Mouse (Mus musculus) duodenum, adult 2 months (tissue): ENCODE measurements around the gene Gm13271. TPM values are rescaled to one million over a fixed set of nuclear protein-coding genes. Genes with fewer than 3 reads are reported as not detected.

ENCODE experiments used
- polyA plus RNA-seq: library from polyadenylated mRNA; depleted of rRNA; stranded (reverse); fragments of >200 nt; gene quantifications from 2 replicates; pipeline ENCODE4 v1.2.3, GENCODE M21; 2012; ENCODE audit warnings: low replicate concordance; rRNA removed

Gene Gm13271
- polyA plus RNA-seq, result not detected in 2 replicates

DNA sequence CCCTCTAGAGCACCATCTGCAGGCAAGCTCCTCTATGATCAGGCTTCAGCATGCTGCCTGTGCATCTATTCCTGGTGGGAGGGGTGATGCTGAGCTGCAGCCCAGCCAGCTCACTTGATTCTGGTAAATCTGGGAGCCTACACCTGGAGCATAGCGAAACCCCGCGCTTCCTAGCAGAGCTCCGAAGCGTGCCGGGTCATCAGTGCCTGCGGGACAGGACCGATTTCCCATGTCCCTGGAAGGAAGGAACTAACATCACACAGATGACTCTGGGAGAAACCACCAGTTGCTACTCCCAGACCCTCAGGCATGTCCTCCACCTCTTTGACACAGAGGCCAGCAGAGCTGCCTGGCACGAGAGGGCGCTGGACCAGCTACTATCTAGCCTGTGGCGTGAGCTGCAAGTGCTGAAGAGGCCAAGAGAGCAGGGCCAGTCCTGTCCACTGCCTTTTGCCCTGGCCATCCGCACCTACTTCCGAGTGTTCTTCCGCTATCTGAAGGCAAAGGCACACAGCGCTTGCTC lies at the start of gene Gm13271:
Gene Gm13271 (plus strand): TSS at position 51 of the 523 bp plus-strand sequence.

DNA sequence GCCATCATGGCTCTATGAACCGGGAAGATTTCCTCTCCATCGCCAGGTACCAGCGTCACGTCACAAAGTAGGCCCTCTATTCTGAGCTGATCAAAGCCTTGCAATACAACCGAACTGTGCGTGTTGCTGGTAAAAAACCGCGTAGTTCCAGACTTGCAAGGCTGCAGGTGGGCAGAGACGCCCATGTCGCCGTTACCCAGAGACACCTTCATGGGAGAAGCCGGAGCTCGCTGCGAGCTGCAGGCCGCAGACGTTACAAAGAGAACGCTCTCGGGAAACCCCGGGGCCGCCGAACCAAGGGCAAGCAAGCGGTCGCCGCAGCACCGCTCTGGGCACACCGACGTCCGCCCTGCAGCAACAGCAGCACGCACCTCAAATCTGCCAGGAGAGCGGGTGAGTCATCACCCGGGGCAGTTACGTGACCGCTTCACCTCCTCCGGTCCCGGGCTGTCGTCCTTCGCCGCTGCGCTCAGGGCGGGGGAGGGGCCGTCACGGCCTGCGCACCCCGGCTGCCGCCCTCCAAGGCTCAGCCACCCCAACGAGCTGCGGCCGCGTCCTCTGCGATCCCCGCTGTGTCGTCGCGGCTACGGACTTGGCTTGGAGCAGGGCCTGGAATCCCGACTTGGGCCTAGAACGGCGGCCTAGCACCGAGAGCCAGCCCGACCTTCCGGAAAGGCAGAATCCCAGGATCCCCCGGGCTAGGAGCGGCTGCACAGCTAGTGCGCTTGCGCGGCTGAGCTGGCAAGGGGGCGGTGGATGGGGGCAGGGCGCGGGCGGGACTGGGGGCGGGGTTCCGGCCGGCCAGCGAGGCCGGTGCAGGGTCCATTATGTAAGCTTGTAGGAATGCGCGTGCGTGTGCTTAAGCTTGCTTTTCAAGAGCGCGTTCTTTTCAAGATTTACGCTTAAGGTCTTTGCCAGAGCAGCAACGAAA lies 32.6 kb upstream of the Gm13271 start, which contains the start of the genes Gm26566 and Klhl9:
Gene Gm26566 (plus strand): TSS at position 15 of the 931 bp plus-strand sequence.
Gene Klhl9 (minus strand): TSS at position 675 of the 931 bp plus-strand sequence.

DNA sequence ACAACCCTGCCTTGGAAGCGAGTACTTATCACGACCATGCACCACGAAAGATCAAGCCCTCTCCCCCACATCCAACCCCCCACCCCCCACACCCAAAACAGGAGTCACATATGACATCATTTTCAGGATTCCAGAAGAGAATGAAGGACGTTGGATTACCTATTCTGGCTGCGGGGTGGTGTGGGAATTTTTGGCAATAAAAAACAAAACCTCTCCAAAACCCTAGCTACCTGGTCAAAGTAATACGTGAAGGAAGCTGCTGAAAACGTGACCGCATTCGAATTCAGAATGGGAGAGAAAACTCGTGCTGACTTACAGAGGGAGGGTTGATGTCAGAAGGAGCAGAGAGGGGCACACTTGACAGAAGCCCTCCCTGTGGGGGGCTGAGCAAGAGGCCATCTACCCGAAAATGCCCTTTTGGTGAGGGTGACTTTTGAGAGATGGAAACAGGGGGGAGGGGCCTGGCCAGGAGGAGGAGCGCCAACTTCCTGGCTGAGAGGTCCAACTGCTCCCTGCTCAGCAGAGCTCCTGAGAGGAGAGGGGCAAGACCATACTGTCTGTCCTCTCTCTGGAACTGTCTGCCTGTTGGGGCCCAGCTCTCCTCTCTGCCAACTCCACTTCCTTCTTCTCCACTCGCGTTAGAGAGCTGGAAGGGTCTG lies 5.1 kb downstream of the Gm13271 start, which contains the start of gene Gm13283:
Gene Gm13283 (plus strand): TSS at position 510 of the 659 bp plus-strand sequence.

DNA sequence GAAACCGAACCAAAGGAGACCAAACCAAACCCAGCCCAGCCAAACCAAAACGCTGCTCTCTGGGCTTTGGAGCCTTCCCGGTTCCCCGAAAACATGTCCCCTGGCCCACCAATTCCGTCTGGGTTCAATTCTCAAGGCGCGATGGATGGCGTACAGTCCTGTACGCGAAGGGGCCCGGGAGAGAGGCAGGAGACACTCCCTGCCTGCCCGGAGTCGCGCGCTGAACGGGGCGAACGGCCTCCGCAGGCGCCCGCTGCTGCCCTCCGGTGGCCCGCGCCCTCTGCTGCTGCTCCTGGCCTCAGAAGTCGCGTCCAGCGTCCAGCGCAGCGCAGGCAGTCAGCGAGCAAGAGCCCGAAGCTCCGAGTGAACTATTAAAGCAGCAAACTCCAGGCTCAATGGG lies 18.9 kb downstream of the Gm13271 start, which contains the start of gene Gm13290:
Gene Gm13290 (plus strand): TSS at position 301 of the 400 bp plus-strand sequence.

DNA sequence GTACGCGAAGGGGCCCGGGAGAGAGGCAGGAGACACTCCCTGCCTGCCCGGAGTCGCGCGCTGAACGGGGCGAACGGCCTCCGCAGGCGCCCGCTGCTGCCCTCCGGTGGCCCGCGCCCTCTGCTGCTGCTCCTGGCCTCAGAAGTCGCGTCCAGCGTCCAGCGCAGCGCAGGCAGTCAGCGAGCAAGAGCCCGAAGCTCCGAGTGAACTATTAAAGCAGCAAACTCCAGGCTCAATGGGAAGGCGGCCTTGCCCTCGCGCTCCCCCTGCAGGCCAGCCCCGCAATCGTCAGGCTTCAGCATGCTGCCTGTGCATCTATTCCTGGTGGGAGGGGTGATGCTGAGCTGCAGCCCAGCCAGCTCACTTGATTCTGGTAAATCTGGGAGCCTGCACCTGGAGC lies 22.0 kb downstream of the Gm13271 start, which contains the start of gene Gm13289:
Gene Gm13289 (plus strand): TSS at position 301 of the 400 bp plus-strand sequence.

DNA sequence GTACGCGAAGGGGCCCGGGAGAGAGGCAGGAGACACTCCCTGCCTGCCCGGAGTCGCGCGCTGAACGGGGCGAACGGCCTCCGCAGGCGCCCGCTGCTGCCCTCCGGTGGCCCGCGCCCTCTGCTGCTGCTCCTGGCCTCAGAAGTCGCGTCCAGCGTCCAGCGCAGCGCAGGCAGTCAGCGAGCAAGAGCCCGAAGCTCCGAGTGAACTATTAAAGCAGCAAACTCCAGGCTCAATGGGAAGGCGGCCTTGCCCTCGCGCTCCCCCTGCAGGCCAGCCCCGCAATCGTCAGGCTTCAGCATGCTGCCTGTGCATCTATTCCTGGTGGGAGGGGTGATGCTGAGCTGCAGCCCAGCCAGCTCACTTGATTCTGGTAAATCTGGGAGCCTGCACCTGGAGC lies 24.9 kb downstream of the Gm13271 start, which contains the start of gene Gm13272:
Gene Gm13272 (plus strand): TSS at position 301 of the 400 bp plus-strand sequence.

DNA sequence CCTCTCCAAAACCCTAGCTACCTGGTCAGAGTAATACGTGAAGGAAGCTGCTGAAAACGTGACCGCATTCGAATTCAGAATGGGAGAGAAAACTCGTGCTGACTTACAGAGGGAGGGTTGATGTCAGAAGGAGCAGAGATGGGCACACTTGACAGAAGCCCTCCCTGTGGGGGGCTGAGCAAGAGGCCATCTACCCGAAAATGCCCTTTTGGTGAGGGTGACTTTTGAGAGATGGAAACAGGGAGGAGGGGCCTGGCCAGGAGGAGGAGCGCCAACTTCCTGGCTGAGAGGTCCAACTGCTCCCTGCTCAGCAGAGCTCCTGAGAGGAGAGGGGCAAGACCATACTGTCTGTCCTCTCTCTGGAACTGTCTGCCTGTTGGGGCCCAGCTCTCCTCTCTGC lies 27.2 kb downstream of the Gm13271 start, which contains the start of gene Ifnz:
Gene Ifnz (plus strand): TSS at position 301 of the 400 bp plus-strand sequence.

DNA sequence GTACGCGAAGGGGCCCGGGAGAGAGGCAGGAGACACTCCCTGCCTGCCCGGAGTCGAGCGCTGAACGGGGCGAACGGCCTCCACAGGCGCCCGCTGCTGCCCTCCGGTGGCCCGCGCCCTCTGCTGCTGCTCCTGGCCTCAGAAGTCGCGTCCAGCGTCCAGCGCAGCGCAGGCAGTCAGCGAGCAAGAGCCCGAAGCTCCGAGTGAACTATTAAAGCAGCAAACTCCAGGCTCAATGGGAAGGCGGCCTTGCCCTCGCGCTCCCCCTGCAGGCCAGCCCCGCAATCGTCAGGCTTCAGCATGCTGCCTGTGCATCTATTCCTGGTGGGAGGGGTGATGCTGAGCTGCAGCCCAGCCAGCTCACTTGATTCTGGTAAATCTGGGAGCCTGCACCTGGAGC lies 30.7 kb downstream of the Gm13271 start, which contains the start of gene Gm13276:
Gene Gm13276 (plus strand): TSS at position 301 of the 400 bp plus-strand sequence.

DNA sequence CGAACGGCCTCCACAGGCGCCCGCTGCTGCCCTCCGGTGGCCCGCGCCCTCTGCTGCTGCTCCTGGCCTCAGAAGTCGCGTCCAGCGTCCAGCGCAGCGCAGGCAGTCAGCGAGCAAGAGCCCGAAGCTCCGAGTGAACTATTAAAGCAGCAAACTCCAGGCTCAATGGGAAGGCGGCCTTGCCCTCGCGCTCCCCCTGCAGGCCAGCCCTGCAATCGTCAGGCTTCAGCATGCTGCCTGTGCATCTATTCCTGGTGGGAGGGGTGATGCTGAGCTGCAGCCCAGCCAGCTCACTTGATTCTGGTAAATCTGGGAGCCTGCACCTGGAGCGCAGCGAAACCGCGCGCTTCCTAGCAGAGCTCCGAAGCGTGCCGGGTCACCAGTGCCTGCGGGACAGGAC lies 33.7 kb downstream of the Gm13271 start, which contains the start of gene Gm13277:
Gene Gm13277 (plus strand): TSS at position 231 of the 400 bp plus-strand sequence.

DNA sequence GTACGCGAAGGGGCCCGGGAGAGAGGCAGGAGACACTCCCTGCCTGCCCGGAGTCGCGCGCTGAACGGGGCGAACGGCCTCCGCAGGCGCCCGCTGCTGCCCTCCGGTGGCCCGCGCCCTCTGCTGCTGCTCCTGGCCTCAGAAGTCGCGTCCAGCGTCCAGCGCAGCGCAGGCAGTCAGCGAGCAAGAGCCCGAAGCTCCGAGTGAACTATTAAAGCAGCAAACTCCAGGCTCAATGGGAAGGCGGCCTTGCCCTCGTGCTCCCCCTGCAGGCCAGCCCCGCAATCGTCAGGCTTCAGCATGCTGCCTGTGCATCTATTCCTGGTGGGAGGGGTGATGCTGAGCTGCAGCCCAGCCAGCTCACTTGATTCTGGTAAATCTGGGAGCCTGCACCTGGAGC lies 36.6 kb downstream of the Gm13271 start, which contains the start of gene Gm13278:
Gene Gm13278 (plus strand): TSS at position 301 of the 400 bp plus-strand sequence.

DNA sequence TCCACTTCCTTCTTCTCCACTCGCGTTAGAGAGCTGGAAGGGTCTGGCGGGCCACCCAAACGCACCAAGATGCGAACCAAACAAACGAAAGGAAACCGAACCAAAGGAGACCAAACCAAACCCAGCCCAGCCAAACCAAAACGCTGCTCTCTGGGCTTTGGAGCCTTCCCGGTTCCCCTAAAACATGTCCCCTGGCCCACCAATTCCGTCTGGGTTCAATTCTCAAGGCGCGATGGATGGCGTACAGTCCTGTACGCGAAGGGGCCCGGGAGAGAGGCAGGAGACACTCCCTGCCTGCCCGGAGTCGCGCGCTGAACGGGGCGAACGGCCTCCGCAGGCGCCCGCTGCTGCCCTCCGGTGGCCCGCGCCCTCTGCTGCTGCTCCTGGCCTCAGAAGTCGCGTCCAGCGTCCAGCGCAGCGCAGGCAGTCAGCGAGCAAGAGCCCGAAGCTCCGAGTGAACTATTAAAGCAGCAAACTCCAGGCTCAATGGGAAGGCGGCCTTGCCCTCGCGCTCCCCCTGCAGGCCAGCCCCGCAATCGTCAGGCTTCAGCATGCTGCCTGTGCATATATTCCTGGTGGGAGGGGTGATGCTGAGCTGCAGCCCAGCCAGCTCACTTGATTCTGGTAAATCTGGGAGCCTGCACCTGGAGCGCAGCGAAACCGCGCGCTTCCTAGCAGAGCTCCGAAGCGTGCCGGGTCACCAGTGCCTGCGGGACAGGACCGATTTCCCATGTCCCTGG lies 39.4 kb downstream of the Gm13271 start, which contains the start of gene Gm13275:
Gene Gm13275 (plus strand): TSS at position 552 of the 740 bp plus-strand sequence.

DNA sequence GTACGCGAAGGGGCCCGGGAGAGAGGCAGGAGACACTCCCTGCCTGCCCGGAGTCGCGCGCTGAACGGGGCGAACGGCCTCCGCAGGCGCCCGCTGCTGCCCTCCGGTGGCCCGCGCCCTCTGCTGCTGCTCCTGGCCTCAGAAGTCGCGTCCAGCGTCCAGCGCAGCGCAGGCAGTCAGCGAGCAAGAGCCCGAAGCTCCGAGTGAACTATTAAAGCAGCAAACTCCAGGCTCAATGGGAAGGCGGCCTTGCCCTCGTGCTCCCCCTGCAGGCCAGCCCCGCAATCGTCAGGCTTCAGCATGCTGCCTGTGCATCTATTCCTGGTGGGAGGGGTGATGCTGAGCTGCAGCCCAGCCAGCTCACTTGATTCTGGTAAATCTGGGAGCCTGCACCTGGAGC lies 42.4 kb downstream of the Gm13271 start, which contains the start of gene Gm13279:
Gene Gm13279 (plus strand): TSS at position 301 of the 400 bp plus-strand sequence.

DNA sequence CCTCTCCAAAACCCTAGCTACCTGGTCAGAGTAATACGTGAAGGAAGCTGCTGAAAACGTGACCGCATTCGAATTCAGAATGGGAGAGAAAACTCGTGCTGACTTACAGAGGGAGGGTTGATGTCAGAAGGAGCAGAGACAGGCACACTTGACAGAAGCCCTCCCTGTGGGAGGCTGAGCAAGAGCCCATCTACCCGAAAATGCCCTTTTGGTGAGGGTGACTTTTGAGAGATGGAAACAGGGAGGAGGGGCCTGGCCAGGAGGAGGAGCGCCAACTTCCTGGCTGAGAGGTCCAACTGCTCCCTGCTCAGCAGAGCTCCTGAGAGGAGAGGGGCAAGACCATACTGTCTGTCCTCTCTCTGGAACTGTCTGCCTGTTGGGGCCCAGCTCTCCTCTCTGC lies 44.7 kb downstream of the Gm13271 start, which contains the start of gene Gm13285:
Gene Gm13285 (plus strand): TSS at position 301 of the 400 bp plus-strand sequence.

DNA sequence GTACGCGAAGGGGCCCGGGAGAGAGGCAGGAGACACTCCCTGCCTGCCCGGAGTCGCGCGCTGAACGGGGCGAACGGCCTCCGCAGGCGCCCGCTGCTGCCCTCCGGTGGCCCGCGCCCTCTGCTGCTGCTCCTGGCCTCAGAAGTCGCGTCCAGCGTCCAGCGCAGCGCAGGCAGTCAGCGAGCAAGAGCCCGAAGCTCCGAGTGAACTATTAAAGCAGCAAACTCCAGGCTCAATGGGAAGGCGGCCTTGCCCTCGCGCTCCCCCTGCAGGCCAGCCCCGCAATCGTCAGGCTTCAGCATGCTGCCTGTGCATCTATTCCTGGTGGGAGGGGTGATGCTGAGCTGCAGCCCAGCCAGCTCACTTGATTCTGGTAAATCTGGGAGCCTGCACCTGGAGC lies 48.3 kb downstream of the Gm13271 start, which contains the start of gene Gm13287:
Gene Gm13287 (plus strand): TSS at position 301 of the 400 bp plus-strand sequence.

Other genes starting within 250 kb of the Gm13271 start
- gene Ifnb1, start 232.1 kb upstream of the Gm13271 start, polyA plus RNA-seq, result not detected in 2 replicates
- gene Ifna15, start 196.6 kb upstream of the Gm13271 start, polyA plus RNA-seq, result not detected in 2 replicates
- not detected in 2 replicates for gene Ifna14, start 183.1 kb upstream of the Gm13271 start, polyA plus RNA-seq
- gene Ifna9, start 162.5 kb upstream of the Gm13271 start, polyA plus RNA-seq, result not detected in 2 replicates
- gene Ifna12, start 151.5 kb upstream of the Gm13271 start, polyA plus RNA-seq, result not detected in 2 replicates
- gene C87499, start 120.5 kb upstream of the Gm13271 start, polyA plus RNA-seq, result not detected in 2 replicates
- gene Ifna13, start 110.4 kb upstream of the Gm13271 start, polyA plus RNA-seq, result not detected in 2 replicates
- gene Ifna16, start 77.9 kb upstream of the Gm13271 start, polyA plus RNA-seq, result not detected in 2 replicates
- gene Ifna2, start 71.0 kb upstream of the Gm13271 start, polyA plus RNA-seq, result not detected in 2 replicates
- not detected in 2 replicates for gene Ifnab, start 63.5 kb upstream of the Gm13271 start, polyA plus RNA-seq
- 0.11 and 0.27 TPM in 2 replicates for gene Gm26566, start 33.1 kb upstream of the Gm13271 start, polyA plus RNA-seq
- gene Klhl9, start 32.4 kb upstream of the Gm13271 start, polyA plus RNA-seq, result 5.4 and 7.9 TPM in 2 replicates
- gene Gm13283, start 5.3 kb downstream of the Gm13271 start, polyA plus RNA-seq, result not detected in 2 replicates
- gene Gm13290, start 19.0 kb downstream of the Gm13271 start, polyA plus RNA-seq, result not detected in 2 replicates
- gene Gm13289, start 22.1 kb downstream of the Gm13271 start, polyA plus RNA-seq, result not detected in 2 replicates
- not detected in 2 replicates for gene Gm13272, start 25.0 kb downstream of the Gm13271 start, polyA plus RNA-seq
- gene Ifnz, start 27.3 kb downstream of the Gm13271 start, polyA plus RNA-seq, result not detected in 2 replicates
- gene Gm13276, start 30.8 kb downstream of the Gm13271 start, polyA plus RNA-seq, result not detected in 2 replicates
- not detected in 2 replicates for gene Gm13277, start 33.8 kb downstream of the Gm13271 start, polyA plus RNA-seq
- not detected in 2 replicates for gene Gm13278, start 36.7 kb downstream of the Gm13271 start, polyA plus RNA-seq
- not detected in 2 replicates for gene Gm13275, start 39.6 kb downstream of the Gm13271 start, polyA plus RNA-seq
- gene Gm13279, start 42.5 kb downstream of the Gm13271 start, polyA plus RNA-seq, result not detected in 2 replicates
- gene Gm13285, start 44.8 kb downstream of the Gm13271 start, polyA plus RNA-seq, result not detected in 2 replicates
- gene Gm13287, start 48.4 kb downstream of the Gm13271 start, polyA plus RNA-seq, result 0.49 TPM in 1 of 2 replicates, not detected in the other
- not detected in 2 replicates for gene Gm13288, start 50.7 kb downstream of the Gm13271 start, polyA plus RNA-seq
- gene Ifna7, start 61.4 kb downstream of the Gm13271 start, polyA plus RNA-seq, result not detected in 2 replicates
- gene Ifna11, start 65.1 kb downstream of the Gm13271 start, polyA plus RNA-seq, result not detected in 2 replicates
- not detected in 2 replicates for gene Ifna6, start 72.5 kb downstream of the Gm13271 start, polyA plus RNA-seq
- gene Ifna5, start 80.7 kb downstream of the Gm13271 start, polyA plus RNA-seq, result not detected in 2 replicates
- not detected in 2 replicates for gene Ifna4, start 87.0 kb downstream of the Gm13271 start, polyA plus RNA-seq
- not detected in 2 replicates for gene Ifna1, start 95.2 kb downstream of the Gm13271 start, polyA plus RNA-seq
- gene Ifne, start 125.3 kb downstream of the Gm13271 start, polyA plus RNA-seq, result 0.21 TPM in 1 of 2 replicates, not detected in the other